Mouse (Mus musculus): ENCODE data around the gene Suco. TPM values are rescaled to one million over a fixed set of nuclear protein-coding genes. Genes with fewer than 3 reads are reported as not detected.

The Suco gene
- polyA plus RNA-seq, 1 experiment from 2014 or later = 11.4 TPM

GRCm38 (mm10) chr1:161791854-161792686 lies 84.4 kb downstream of the Suco start:
- TF ChIP-seq CTCF (IDR thresholded peaks at IDR 0.05; ENCODE audit: low read depth) (no peak), EP300 (optimal IDR thresholded peaks at IDR 0.05) (no peak)
- ATAC-seq (ENCODE audit: low FRiP score, low TSS enrichment) (no peak), DNase-seq (ENCODE audit: low spot score) (no peak)
- Histone ChIP-seq H3K36me3 (ENCODE audit: control insufficient read depth, insufficient read depth, low read length) (no peaks in the 10 kb centered on the region), H3K27me3 (ENCODE audit: control insufficient read depth, insufficient read depth, low read length) (no peaks in the 10 kb centered on the region), H3K4me3 (ENCODE audit: low read depth, low read length) (no peak overlapping the region), H3K27ac (replicated peaks) (no peak overlapping the region), H3K9ac (ENCODE audit: low read length) (no peak overlapping the region), H3K4me1 (replicated peaks; ENCODE audit: control insufficient read depth, insufficient read depth) (no peaks in the 10 kb centered on the region), H3K9me3 (ENCODE audit: control insufficient read depth, low read length) (no peaks in the 10 kb centered on the region), H3K4me2 (replicated peaks; ENCODE audit: low read depth) (no peak overlapping the region)
- whole genome bisulfite sequencing = 88% methylated on average over 8 of the region's 8 CpGs

DNA sequence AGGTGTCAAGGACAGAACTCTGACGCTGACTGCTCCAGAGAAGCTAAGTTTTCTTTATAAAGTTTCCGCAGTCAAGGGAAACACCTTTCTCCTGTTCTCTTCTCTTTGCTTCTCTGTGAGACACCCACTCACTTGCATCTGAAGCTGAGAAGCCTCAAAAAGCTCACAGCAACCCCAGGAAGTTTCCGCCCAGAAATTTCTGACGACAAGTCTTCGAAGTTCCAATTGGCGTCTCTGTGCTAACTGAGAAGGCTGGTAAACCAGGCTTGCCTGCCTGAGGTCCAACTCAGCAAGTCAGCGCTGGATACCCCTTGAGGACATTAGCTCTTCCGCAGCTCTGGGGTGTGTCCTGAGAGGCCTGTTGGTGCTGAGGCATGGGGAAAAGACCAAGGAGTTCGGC lies 88.1 kb downstream of the Suco start, which contains the start of gene Fasl:
Gene Fasl (minus strand): TSS at position 157 of the 400 bp plus-strand sequence.
- TF ChIP-seq EP300 (optimal IDR thresholded peaks at IDR 0.05) = no peak
- TF ChIP-seq CTCF (IDR thresholded peaks at IDR 0.05; ENCODE audit: low read depth) = no peak
- Histone ChIP-seq H3K36me3 (ENCODE audit: control insufficient read depth, insufficient read depth, low read length) (no peaks in the 10 kb centered on the region), H3K27me3 (ENCODE audit: control insufficient read depth, insufficient read depth, low read length) (no peaks in the 10 kb centered on the region), H3K27ac (replicated peaks) (no peak within 1 kb of the TSS), H3K9me3 (ENCODE audit: control insufficient read depth, low read length) (no peaks in the 10 kb centered on the region), H3K4me3 (ENCODE audit: low read depth, low read length) (no peak within 1 kb of the TSS), H3K4me2 (replicated peaks; ENCODE audit: low read depth) (no peak within 1 kb of the TSS), H3K4me1 (replicated peaks; ENCODE audit: control insufficient read depth, insufficient read depth) (no peaks in the 10 kb centered on the region), H3K9ac (ENCODE audit: low read length) (no peak within 1 kb of the TSS)
- WGBS = 71% methylated on average over 9 of the region's 9 CpGs
- no peak for DNase-seq (ENCODE audit: low spot score)
- ATAC-seq (ENCODE audit: low FRiP score, low TSS enrichment) = no peak

GRCm38 (mm10) chr1:161782725-161783124 lies 93.8 kb downstream of the Suco start:
- WGBS = 76% methylated on average over 2 of the region's 2 CpGs
- no peak for TF ChIP-seq CTCF (IDR thresholded peaks at IDR 0.05; ENCODE audit: low read depth)
- no peak for TF ChIP-seq EP300 (optimal IDR thresholded peaks at IDR 0.05)
- no peak for ATAC-seq (ENCODE audit: low FRiP score, low TSS enrichment)

DNA sequence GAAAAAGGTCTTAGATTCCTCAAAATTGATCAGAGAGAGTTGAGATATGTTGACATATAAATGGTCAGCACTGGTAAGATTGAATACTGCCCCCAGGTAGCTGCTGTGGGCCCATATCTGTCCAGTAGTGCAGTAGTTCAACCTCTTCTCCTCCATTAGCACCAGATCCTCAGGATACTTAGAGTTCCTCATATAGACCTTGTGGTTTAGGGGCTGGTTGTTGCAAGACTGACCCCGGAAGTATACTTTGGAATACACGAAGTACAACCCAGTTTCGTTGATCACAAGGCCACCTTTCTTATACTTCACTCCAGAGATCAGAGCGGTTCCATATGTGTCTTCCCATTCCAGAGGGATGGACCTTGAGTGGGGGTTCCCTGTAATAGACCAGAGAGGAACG lies 94.9 kb downstream of the Suco start:
- no peak overlapping the region for H3K9ac ChIP-seq (ENCODE audit: low read length)
- H3K27me3 ChIP-seq (ENCODE audit: control insufficient read depth, insufficient read depth, low read length) = no peaks in the 10 kb centered on the region
- no peak overlapping the region for H3K4me2 ChIP-seq (replicated peaks; ENCODE audit: low read depth)
- no peak overlapping the region for H3K27ac ChIP-seq (replicated peaks)
- 88% methylated on average over 5 of the region's 5 CpGs for WGBS
- H3K36me3 ChIP-seq (ENCODE audit: control insufficient read depth, insufficient read depth, low read length) = no peaks in the 10 kb centered on the region
- H3K9me3 ChIP-seq (ENCODE audit: control insufficient read depth, low read length) = no peaks in the 10 kb centered on the region
- TF ChIP-seq CTCF (IDR thresholded peaks at IDR 0.05; ENCODE audit: low read depth) = no peak
- TF ChIP-seq EP300 (optimal IDR thresholded peaks at IDR 0.05) = no peak
- H3K4me3 ChIP-seq (ENCODE audit: low read depth, low read length) = no peak overlapping the region
- no peaks in the 10 kb centered on the region for H3K4me1 ChIP-seq (replicated peaks; ENCODE audit: control insufficient read depth, insufficient read depth)
- ATAC-seq (ENCODE audit: low FRiP score, low TSS enrichment) (no peak), DNase-seq (ENCODE audit: low spot score) (no peak)

More at GRCm38 (mm10) chr1:161782725-161783124, 93.8 kb downstream of the Suco start:
- Histone ChIP-seq H3K27me3 (ENCODE audit: control insufficient read depth, insufficient read depth, low read length) (no peaks in the 10 kb centered on the region), H3K9ac (ENCODE audit: low read length) (no peak overlapping the region), H3K4me1 (replicated peaks; ENCODE audit: control insufficient read depth, insufficient read depth) (no peaks in the 10 kb centered on the region), H3K4me2 (replicated peaks; ENCODE audit: low read depth) (no peak overlapping the region), H3K27ac (replicated peaks) (no peak overlapping the region), H3K4me3 (ENCODE audit: low read depth, low read length) (no peak overlapping the region), H3K36me3 (ENCODE audit: control insufficient read depth, insufficient read depth, low read length) (no peaks in the 10 kb centered on the region), H3K9me3 (ENCODE audit: control insufficient read depth, low read length) (no peaks in the 10 kb centered on the region)
- no peak for DNase-seq (ENCODE audit: low spot score)

- no peak for DNase-seq (ENCODE audit: low spot score)
- H3K27me3 ChIP-seq (ENCODE audit: control insufficient read depth, insufficient read depth, low read length) = no peaks in the 10 kb centered on the region
- no peaks in the 10 kb centered on the region for H3K9me3 ChIP-seq (ENCODE audit: control insufficient read depth, low read length)
- H3K27ac ChIP-seq (replicated peaks) = no peak overlapping the region
- ATAC-seq (ENCODE audit: low FRiP score, low TSS enrichment) = no peak
- no peak overlapping the region for H3K4me2 ChIP-seq (replicated peaks; ENCODE audit: low read depth)
- H3K4me1 ChIP-seq (replicated peaks; ENCODE audit: control insufficient read depth, insufficient read depth) = no peaks in the 10 kb centered on the region
- no peak overlapping the region for H3K9ac ChIP-seq (ENCODE audit: low read length)
- TF ChIP-seq EP300 (optimal IDR thresholded peaks at IDR 0.05) = no peak
- no peak for TF ChIP-seq CTCF (IDR thresholded peaks at IDR 0.05; ENCODE audit: low read depth)
- H3K36me3 ChIP-seq (ENCODE audit: control insufficient read depth, insufficient read depth, low read length) = no peaks in the 10 kb centered on the region
- no peak overlapping the region for H3K4me3 ChIP-seq (ENCODE audit: low read depth, low read length)
Measured at GRCm38 (mm10) chr1:161779057-161779456, 97.4 kb downstream of the Suco start.

DNA sequence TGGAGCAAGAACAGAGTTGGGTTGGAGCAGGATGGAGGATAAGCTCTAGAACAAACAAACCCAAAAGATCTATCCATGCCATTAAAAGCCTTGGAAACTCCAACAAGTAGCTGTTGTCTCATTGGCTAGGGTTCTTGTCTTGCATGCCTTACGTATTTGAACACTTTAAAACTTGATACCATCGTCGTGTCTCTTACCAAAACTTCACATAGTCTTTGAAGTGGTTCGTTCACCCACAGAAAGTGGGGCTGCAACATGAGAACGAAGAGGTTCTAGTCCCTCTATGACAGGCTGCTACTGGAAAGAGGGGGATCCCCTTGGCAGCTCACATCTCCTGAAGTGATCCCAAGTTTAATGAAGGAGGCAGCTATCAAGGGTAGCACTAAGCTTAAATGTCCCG lies 101.3 kb downstream of the Suco start:
- 84% methylated on average over 6 of the region's 6 CpGs for WGBS
- no peak overlapping the region for H3K4me3 ChIP-seq (ENCODE audit: low read depth, low read length)
- DNase-seq (ENCODE audit: low spot score) (no peak), ATAC-seq (ENCODE audit: low FRiP score, low TSS enrichment) (no peak)
- no peak overlapping the region for H3K9ac ChIP-seq (ENCODE audit: low read length)
- no peak overlapping the region for H3K27ac ChIP-seq (replicated peaks)
- no peaks in the 10 kb centered on the region for H3K36me3 ChIP-seq (ENCODE audit: control insufficient read depth, insufficient read depth, low read length)
- H3K4me2 ChIP-seq (replicated peaks; ENCODE audit: low read depth) = no peak overlapping the region
- no peaks in the 10 kb centered on the region for H3K27me3 ChIP-seq (ENCODE audit: control insufficient read depth, insufficient read depth, low read length)
- H3K9me3 ChIP-seq (ENCODE audit: control insufficient read depth, low read length) = no peaks in the 10 kb centered on the region
- no peaks in the 10 kb centered on the region for H3K4me1 ChIP-seq (replicated peaks; ENCODE audit: control insufficient read depth, insufficient read depth)
- TF ChIP-seq CTCF (IDR thresholded peaks at IDR 0.05; ENCODE audit: low read depth) = no peak
- no peak for TF ChIP-seq EP300 (optimal IDR thresholded peaks at IDR 0.05)

All from stomach, postnatal 0 days (tissue).